Mouse (Mus musculus) cerebellum, adult 2 months (tissue): ENCODE data around the gene 4931422A03Rik.

Source experiments
- CTCF ChIP-seq: fragments of 200-500 bp; IDR thresholded peaks from 2 replicates; pipeline ENCODE4 v1.5.1; 2011; ENCODE audit warnings: low read depth, mild to moderate bottlenecking, control low read depth, low read length, moderate library complexity, borderline replicate concordance; ENCODE audit not compliant: insufficient read depth
- POLR2A ChIP-seq: fragments of 200-500 bp; IDR thresholded peaks from 2 replicates; pipeline ENCODE4 v1.6.1; 2011; ENCODE audit warnings: low read length, control low read depth, borderline replicate concordance; ENCODE audit not compliant: insufficient read depth

GRCm38 (mm10) chr2:103945571-103946092 lies 82.5 kb downstream of the 4931422A03Rik start:
- TF ChIP-seq CTCF (no peak), POLR2A (no peak)
